Mouse (Mus musculus) forebrain, embryonic 14.5 days (tissue): ENCODE measurements around the gene Ebf4. TPM values are rescaled to one million over a fixed set of nuclear protein-coding genes. Genes with fewer than 3 reads are reported as not detected.
A peak's percentile ranks its signal among the peaks of the same experiment; 100 is the strongest.

Experiments
- ATAC-seq: fragments of 200-750 bp; cut with Nextera tagmentation; 2 replicates; pipeline ENCODE4 v1.8.0; 2017; ENCODE audit warnings: mild to moderate bottlenecking, moderate library complexity
- DNase-seq: peaks from one replicate; pipeline ENCODE4 v3.0.0-alpha.2; 2015; ENCODE audit warnings: low spot score
- H3K27ac ChIP-seq: fragments of 300-500 bp; sonication (generic); 2 replicates; pipeline ENCODE4 v1.5.1; 2014; ENCODE audit warnings: low read depth, mild to moderate bottlenecking, control low read depth, low read length, moderate library complexity
- H3K27me3 ChIP-seq: fragments of 300-500 bp; sonication (generic); replicated peaks from 2 replicates; pipeline ENCODE4 v1.6.1; 2014; ENCODE audit warnings: low read length, control low read depth, mixed read lengths; ENCODE audit not compliant: control insufficient read depth, insufficient read depth
- H3K36me3 ChIP-seq: fragments of 300-500 bp; sonication (generic); 2 replicates; pipeline ENCODE4 v1.6.1; 2014; ENCODE audit warnings: low read length, control low read depth; ENCODE audit not compliant: control insufficient read depth, insufficient read depth
- H3K4me1 ChIP-seq: fragments of 300-500 bp; sonication (generic); 2 replicates; pipeline ENCODE4 v1.6.1; 2014; ENCODE audit warnings: antibody characterized with exemption, low read length, control low read depth; ENCODE audit not compliant: control insufficient read depth, insufficient read depth
- H3K4me2 ChIP-seq: fragments of 300-500 bp; sonication (generic); 2 replicates; pipeline ENCODE4 v1.6.1; 2014; ENCODE audit warnings: mild to moderate bottlenecking, control low read depth, low read length
- H3K4me3 ChIP-seq: fragments of 300-500 bp; sonication (generic); 2 replicates; pipeline ENCODE4 v1.5.1; 2014; ENCODE audit warnings: low read depth, low read length, control low read depth
- H3K9ac ChIP-seq: fragments of 300-500 bp; sonication (generic); 2 replicates; pipeline ENCODE4 v1.6.1; 2014; ENCODE audit warnings: mild to moderate bottlenecking, low read length, control low read depth, moderate library complexity
- H3K9me3 ChIP-seq: fragments of 300-500 bp; sonication (generic); replicated peaks from 2 replicates; pipeline ENCODE4 v1.6.1; 2016; ENCODE audit warnings: low read length, control low read depth, mixed read lengths; ENCODE audit not compliant: control insufficient read depth
- WGBS: fragments of 180-500 bp; shearing (Covaris S2); extraction: QIAGEN DNeasy Blood & Tissue Kit; methylation state at CpG from one replicate; pipeline ENCODE4 v1.1.7; 2014; 5-methylcytosine and 5-hydroxymethylcytosine counted together
- polyA plus RNA-seq: library from polyadenylated mRNA; unstranded; fragments of >200 nt; fragmentation: Nextera tagmentation; extraction: Ambion mirVana; gene quantifications from 2 replicates; pipeline ENCODE4 v1.2.1, GENCODE M21; 2014

Gene Ebf4
- polyA plus RNA-seq, 1 experiment from 2014 or later = 2.4 TPM

- H3K4me2 ChIP-seq = no peak overlapping the region
- H3K9ac ChIP-seq = no peak overlapping the region
- H3K4me3 ChIP-seq = no peak overlapping the region
- H3K4me1 ChIP-seq = peaks cover 7% of the 10 kb centered on the region
- no peaks in the 10 kb centered on the region for H3K36me3 ChIP-seq
- H3K27ac ChIP-seq = no peak overlapping the region
- no peak for DNase-seq
- H3K9me3 ChIP-seq = no peaks in the 10 kb centered on the region
- H3K27me3 ChIP-seq = 0 out of 2 replicates have a peak, but pooled peaks cover 8% of the 10 kb centered on the region
- 83% methylated on average over 4 of the region's 4 CpGs for WGBS
- no peak for ATAC-seq
These were observed 106.9 kb downstream of the Ebf4 start for GRCm38 (mm10) chr2:130401891-130402290.

GRCm38 (mm10) chr2:130404939-130405338, 110.0 kb downstream of the Ebf4 start, which contains the start of the genes Gm28372 and 1700020A23Rik:
Gene Gm28372 (plus strand): TSS chr2:130405239.
Gene 1700020A23Rik (plus strand): TSS chr2:130405259.
- Histone ChIP-seq H3K36me3 (no peaks in the 10 kb centered on the region), H3K9me3 (no peaks in the 10 kb centered on the region), H3K4me1 (0 out of 2 replicates have a peak, but pooled peaks cover 4% of the 10 kb centered on the region), H3K4me2 (no peak within 1 kb of the TSS), H3K4me3 (no peak within 1 kb of the TSS), H3K9ac (no peak within 1 kb of the TSS), H3K27ac (no peak within 1 kb of the TSS), H3K27me3 (no peaks in the 10 kb centered on the region)
- DNase-seq (no peak), ATAC-seq (no peak)
- 85% methylated on average over 1 of the region's 1 CpGs for WGBS

- no peak within 1 kb of the TSS for H3K4me3 ChIP-seq
- H3K27ac ChIP-seq = no peak within 1 kb of the TSS
- ATAC-seq (no peak), DNase-seq (no peak)
- no peak within 1 kb of the TSS for H3K9ac ChIP-seq
- no peaks in the 10 kb centered on the region for H3K36me3 ChIP-seq
- 79% methylated on average over 2 of the region's 2 CpGs for WGBS
- 0 out of 2 replicates have a peak, but pooled peaks cover 4% of the 10 kb centered on the region for H3K4me1 ChIP-seq
- no peak within 1 kb of the TSS for H3K4me2 ChIP-seq
- no peaks in the 10 kb centered on the region for H3K27me3 ChIP-seq
- no peaks in the 10 kb centered on the region for H3K9me3 ChIP-seq
These were observed 111.2 kb downstream of the Ebf4 start, which contains the start of gene Tmem239 for GRCm38 (mm10) chr2:130406178-130406577. Gene Tmem239 (plus strand): TSS chr2:130406478.

GRCm38 (mm10) chr2:130408194-130408593, 113.2 kb downstream of the Ebf4 start:
- ATAC-seq = peak; percentile 40; the same call in 1 of the 2 replicates
- Histone ChIP-seq H3K36me3 (no peaks in the 10 kb centered on the region), H3K27ac (no peak overlapping the region), H3K4me1 (0 out of 2 replicates have a peak, but pooled peaks cover 4% of the 10 kb centered on the region), H3K4me2 (no peak overlapping the region), H3K27me3 (no peaks in the 10 kb centered on the region), H3K4me3 (no peak overlapping the region), H3K9me3 (no peaks in the 10 kb centered on the region), H3K9ac (no peak overlapping the region)
- DNase-seq = peak; percentile 71
- WGBS = 9% methylated on average over 6 of the region's 6 CpGs

GRCm38 (mm10) chr2:130411558-130412495, 116.9 kb downstream of the Ebf4 start:
- H3K27me3 ChIP-seq = no peaks in the 10 kb centered on the region
- peak; percentile 88 for DNase-seq
- 36% methylated on average over 16 of the region's 16 CpGs for WGBS

GRCm38 (mm10) chr2:130412775-130413174, 117.8 kb downstream of the Ebf4 start:
- H3K27me3 ChIP-seq = no peaks in the 10 kb centered on the region
- H3K9ac ChIP-seq = no peak overlapping the region
- 84% methylated on average over 3 of the region's 3 CpGs for WGBS
- ATAC-seq (no peak), DNase-seq (no peak)
- H3K4me3 ChIP-seq = no peak overlapping the region
- H3K27ac ChIP-seq = no peak overlapping the region
- no peaks in the 10 kb centered on the region for H3K9me3 ChIP-seq
- no peaks in the 10 kb centered on the region for H3K36me3 ChIP-seq
- no peak overlapping the region for H3K4me2 ChIP-seq
- H3K4me1 ChIP-seq = 0 out of 2 replicates have a peak, but pooled peaks cover 4% of the 10 kb centered on the region

More at GRCm38 (mm10) chr2:130411558-130412495, 116.9 kb downstream of the Ebf4 start:
- no peak overlapping the region for H3K27ac ChIP-seq
- H3K4me3 ChIP-seq = no peak overlapping the region
- H3K4me1 ChIP-seq = 0 out of 2 replicates have a peak, but pooled peaks cover 4% of the 10 kb centered on the region
- ATAC-seq = peak; percentile 83
- no peaks in the 10 kb centered on the region for H3K9me3 ChIP-seq
- H3K9ac ChIP-seq = no peak overlapping the region
- no peaks in the 10 kb centered on the region for H3K36me3 ChIP-seq
- no peak overlapping the region for H3K4me2 ChIP-seq

- WGBS = 81% methylated on average over 6 of the region's 6 CpGs
These were observed 119.3 kb downstream of the Ebf4 start for GRCm38 (mm10) chr2:130414094-130414856.

More at GRCm38 (mm10) chr2:130414094-130414856, 119.3 kb downstream of the Ebf4 start:
- H3K36me3 ChIP-seq = peaks cover 4% of the 10 kb centered on the region; the same call in 1 of the 2 replicates
- no peaks in the 10 kb centered on the region for H3K27me3 ChIP-seq
- peak; percentile 4 for DNase-seq
- H3K4me1 ChIP-seq = no peaks in the 10 kb centered on the region
- H3K4me2 ChIP-seq = no peak overlapping the region
- no peak overlapping the region for H3K4me3 ChIP-seq
- no peak overlapping the region for H3K27ac ChIP-seq
- no peaks in the 10 kb centered on the region for H3K9me3 ChIP-seq
- no peak overlapping the region for H3K9ac ChIP-seq
- no peak for ATAC-seq
